Comparison of ENCODE assay signal across 9 mouse cellular contexts in the genomic region with DNA sequence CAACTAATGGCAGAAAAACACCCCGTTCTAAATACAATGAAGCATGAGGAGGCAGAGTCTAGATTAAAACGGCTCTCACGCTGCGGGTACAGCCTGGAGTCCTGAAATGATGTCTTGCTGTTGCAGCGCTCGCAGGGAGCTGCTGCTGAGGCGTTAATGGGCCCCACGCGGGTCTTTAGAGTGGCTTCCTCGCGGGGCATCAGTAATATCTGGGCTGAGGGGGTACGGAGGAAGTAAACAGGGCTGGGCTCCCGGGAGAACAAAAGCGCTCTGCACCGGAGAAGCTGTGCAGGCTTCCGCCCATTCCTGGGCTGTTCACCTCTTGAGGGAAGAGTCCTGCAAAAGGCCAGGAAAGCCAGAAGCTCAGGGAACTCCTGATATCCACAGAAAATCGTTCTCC.
DNase-seq lines count a peak whose midpoint lies in the region; ATAC-seq lines count a peak whose summit lies in the region.
"Had no signal": no experiment of that assay in that cellular context is flagged by ENCODE, and none has a peak within 500 bp of the region (broad histone marks: within the 10 kb centered on the region; RNA-seq: fewer than 3 reads in every experiment).

No protein-coding gene starts in this region.

- 53% methylated on average over 17 of the region's 17 CpGs for WGBS in hindbrain, embryonic 11.5 days
- 64% methylated on average over 17 of the region's 17 CpGs for WGBS in hindbrain, embryonic 10.5 days
- WGBS in hindbrain, embryonic 14.5 days, result 61% methylated on average over 17 of the region's 17 CpGs
- WGBS in stomach, embryonic 15.5 days, result 41% methylated on average over 17 of the region's 17 CpGs

- no peaks in the 10 kb centered on the region for H3K36me3 ChIP-seq in hindbrain, embryonic 11.5 days (ENCODE audit: control insufficient read depth, insufficient read depth, low read length)
- H3K36me3 ChIP-seq in hindbrain, embryonic 10.5 days, result no peaks in the 10 kb centered on the region
- H3K36me3 ChIP-seq in hindbrain, embryonic 14.5 days (replicated peaks; ENCODE audit: control insufficient read depth, insufficient read depth), result no peaks in the 10 kb centered on the region
- H3K36me3 ChIP-seq in stomach, embryonic 15.5 days, result no peaks in the 10 kb centered on the region
- H3K36me3 ChIP-seq: embryonic facial prominence, embryonic 13.5 days had no signal

- peak; percentile 2 for DNase-seq in hindbrain, embryonic 11.5 days (ENCODE audit: low spot score)
- DNase-seq in hindbrain, embryonic 10.5 days (ENCODE audit: low spot score), result no peak
- DNase-seq in ovary, postnatal 36 days (ENCODE audit: low spot score), result peak; percentile 3
- DNase-seq in ovary, adult 18-20 months (ENCODE audit: low spot score), result no peak
- no peak for DNase-seq in hindbrain, embryonic 14.5 days (ENCODE audit: low spot score)
- DNase-seq in embryo, embryonic 10 days (ENCODE audit: low spot score), result no peak
- no peak for DNase-seq in left cerebral cortex, postnatal 36 days (ENCODE audit: low spot score in 2 of 2)

- H3K4me1 ChIP-seq in hindbrain, embryonic 11.5 days (replicated peaks; ENCODE audit: control insufficient read depth, insufficient read depth, low read length), result no peaks in the 10 kb centered on the region
- 0 out of 2 replicates have a peak, but pooled peaks cover 4% of the 10 kb centered on the region for H3K4me1 ChIP-seq in hindbrain, embryonic 10.5 days (replicated peaks)
- H3K4me1 ChIP-seq in hindbrain, embryonic 14.5 days (replicated peaks; ENCODE audit: control insufficient read depth, insufficient read depth, low read length), result no peaks in the 10 kb centered on the region
- H3K4me1 ChIP-seq in stomach, embryonic 15.5 days, result no peaks in the 10 kb centered on the region
- H3K4me1 ChIP-seq: embryonic facial prominence, embryonic 13.5 days had no signal

- intact Hi-C loops in left cerebral cortex, postnatal 36 days (cut with DNase I), result no loop called here

- H3K4me2 ChIP-seq in hindbrain, embryonic 11.5 days (replicated peaks; ENCODE audit: low read depth, low read length), result no peak overlapping the region
- H3K4me2 ChIP-seq in hindbrain, embryonic 14.5 days (replicated peaks), result peak overlapping the region; percentile 30
- H3K4me2 ChIP-seq in stomach, embryonic 15.5 days, result peak overlapping the region; percentile 46
- H3K4me2 ChIP-seq: embryonic facial prominence, embryonic 13.5 days had no signal

- H3K4me3 ChIP-seq in hindbrain, embryonic 11.5 days (ENCODE audit: low read depth, low read length), result no peak overlapping the region
- no peak overlapping the region for H3K4me3 ChIP-seq in hindbrain, embryonic 10.5 days
- H3K4me3 ChIP-seq in hindbrain, embryonic 14.5 days (replicated peaks; ENCODE audit: low read length), result no peak overlapping the region
- H3K4me3 ChIP-seq in stomach, embryonic 15.5 days (replicated peaks), result peak overlapping the region; percentile 12; the same call in 1 of the 2 replicates
- H3K4me3 ChIP-seq: embryonic facial prominence, embryonic 13.5 days had no signal

- H3K9ac ChIP-seq in hindbrain, embryonic 11.5 days (ENCODE audit: low read depth, low read length), result no peak overlapping the region
- no peak overlapping the region for H3K9ac ChIP-seq in hindbrain, embryonic 14.5 days
- no peak overlapping the region for H3K9ac ChIP-seq in stomach, embryonic 15.5 days
- H3K9ac ChIP-seq: embryonic facial prominence, embryonic 13.5 days had no signal

- no peak for ATAC-seq in hindbrain, embryonic 11.5 days (ENCODE audit: low FRiP score)
- ATAC-seq in hindbrain, embryonic 14.5 days (ENCODE audit: low FRiP score), result no peak
- ATAC-seq in stomach, embryonic 15.5 days (ENCODE audit: insufficient read depth, low FRiP score, low read depth), result peak; percentile 47; the same call in 1 of the 2 replicates

- H3K27ac ChIP-seq in hindbrain, embryonic 11.5 days (ENCODE audit: low read depth, low read length), result no peak overlapping the region
- no peak overlapping the region; the same call in 1 of the 2 replicates for H3K27ac ChIP-seq in hindbrain, embryonic 10.5 days
- peak overlapping the region; percentile 14; the same call in 1 of the 2 replicates for H3K27ac ChIP-seq in hindbrain, embryonic 14.5 days
- no peak overlapping the region for H3K27ac ChIP-seq in stomach, embryonic 15.5 days
- H3K27ac ChIP-seq: embryonic facial prominence, embryonic 13.5 days had no signal

- no peaks in the 10 kb centered on the region for H3K27me3 ChIP-seq in hindbrain, embryonic 11.5 days (ENCODE audit: control insufficient read depth, insufficient read depth, low read length)
- H3K27me3 ChIP-seq in hindbrain, embryonic 10.5 days (ENCODE audit: insufficient read depth, poor library complexity, severe bottlenecking), result no peaks in the 10 kb centered on the region
- H3K27me3 ChIP-seq in hindbrain, embryonic 14.5 days (ENCODE audit: control insufficient read depth, insufficient read depth, low read length), result no peaks in the 10 kb centered on the region
- H3K27me3 ChIP-seq in stomach, embryonic 15.5 days (replicated peaks), result no peaks in the 10 kb centered on the region
- H3K27me3 ChIP-seq: embryonic facial prominence, embryonic 13.5 days had no signal

- no peaks in the 10 kb centered on the region for H3K9me3 ChIP-seq in hindbrain, embryonic 11.5 days (ENCODE audit: control insufficient read depth, low read length)
- no peaks in the 10 kb centered on the region for H3K9me3 ChIP-seq in hindbrain, embryonic 10.5 days
- no peaks in the 10 kb centered on the region for H3K9me3 ChIP-seq in hindbrain, embryonic 14.5 days (ENCODE audit: control insufficient read depth, low read length)
- H3K9me3 ChIP-seq in stomach, embryonic 15.5 days, result no peaks in the 10 kb centered on the region
- H3K9me3 ChIP-seq: embryonic facial prominence, embryonic 13.5 days had no signal

Comparison
In these comparisons a context has a peak if more than half of its experiments do, and no peak if none do; other contexts are left out.
1. DNase-seq: peak in hindbrain, embryonic 11.5 days (single experiment) and ovary, postnatal 36 days (single experiment); none in hindbrain, embryonic 10.5 days (single experiment), ovary, adult 18-20 months (single experiment), hindbrain, embryonic 14.5 days (single experiment), embryo, embryonic 10 days (single experiment) and left cerebral cortex, postnatal 36 days (0 of 2).